Mouse (Mus musculus): Measurements from ENCODE around the gene Dpep1. TPM values are rescaled to one million over a fixed set of nuclear protein-coding genes. Genes with fewer than 3 reads are reported as not detected.

The Dpep1 gene
- polyA plus RNA-seq, 1 experiment from 2014 or later = not detected

GRCm38 (mm10) chr8:123235520-123236497 is 49.8 kb downstream of the Dpep1 start, which contains the start of gene Spata2l:
Gene Spata2l (minus strand): TSS chr8:123236233.
- H3K27me3 ChIP-seq (ENCODE audit: control insufficient read depth, insufficient read depth, low read length) = no peaks in the 10 kb centered on the region
- H3K4me2 ChIP-seq (ENCODE audit: low read depth, low read length) = peak within 1 kb of the TSS; percentile 52
- H3K4me1 ChIP-seq (ENCODE audit: control insufficient read depth, insufficient read depth, low read length) = peaks cover 3% of the 10 kb centered on the region; the same call in 1 of the 2 replicates
- ATAC-seq (ENCODE audit: low read depth) = peak; percentile 77
- H3K27ac ChIP-seq (ENCODE audit: low read depth, low read length) = no peak within 1 kb of the TSS
- H3K9me3 ChIP-seq (ENCODE audit: control insufficient read depth, low read length) = no peaks in the 10 kb centered on the region
- 1% methylated on average over 57 of the region's 57 CpGs for WGBS
- H3K9ac ChIP-seq (replicated peaks; ENCODE audit: low read depth, low read length) = peak within 1 kb of the TSS; percentile 35
- no peaks in the 10 kb centered on the region for H3K36me3 ChIP-seq (ENCODE audit: control insufficient read depth, insufficient read depth, low read length)
- H3K4me3 ChIP-seq (ENCODE audit: low read depth, low read length) = peak within 1 kb of the TSS; percentile 31

GRCm38 (mm10) chr8:123239398-123239797 is 53.4 kb downstream of the Dpep1 start:
- peaks cover 16% of the 10 kb centered on the region; the same call in 1 of the 2 replicates for H3K36me3 ChIP-seq (ENCODE audit: control insufficient read depth, insufficient read depth, low read length)
- no peak overlapping the region for H3K27ac ChIP-seq (ENCODE audit: low read depth, low read length)
- no peak overlapping the region for H3K4me2 ChIP-seq (ENCODE audit: low read depth, low read length)
- no peaks in the 10 kb centered on the region for H3K9me3 ChIP-seq (ENCODE audit: control insufficient read depth, low read length)
- peaks cover 3% of the 10 kb centered on the region; the same call in 1 of the 2 replicates for H3K4me1 ChIP-seq (ENCODE audit: control insufficient read depth, insufficient read depth, low read length)
- H3K4me3 ChIP-seq (ENCODE audit: low read depth, low read length) = no peak overlapping the region
- ATAC-seq (ENCODE audit: low read depth) = no peak
- 83% methylated on average over 10 of the region's 10 CpGs for WGBS
- no peaks in the 10 kb centered on the region for H3K27me3 ChIP-seq (ENCODE audit: control insufficient read depth, insufficient read depth, low read length)
- H3K9ac ChIP-seq (replicated peaks; ENCODE audit: low read depth, low read length) = no peak overlapping the region

GRCm38 (mm10) chr8:123242107-123242923 is 56.3 kb downstream of the Dpep1 start:
- ATAC-seq (ENCODE audit: low read depth) = no peak
- Histone ChIP-seq H3K4me3 (ENCODE audit: low read depth, low read length) (no peak overlapping the region), H3K4me2 (ENCODE audit: low read depth, low read length) (no peak overlapping the region), H3K9ac (replicated peaks; ENCODE audit: low read depth, low read length) (no peak overlapping the region), H3K36me3 (ENCODE audit: control insufficient read depth, insufficient read depth, low read length) (peaks cover 39% of the 10 kb centered on the region), H3K27me3 (ENCODE audit: control insufficient read depth, insufficient read depth, low read length) (no peaks in the 10 kb centered on the region), H3K27ac (ENCODE audit: low read depth, low read length) (no peak overlapping the region), H3K4me1 (ENCODE audit: control insufficient read depth, insufficient read depth, low read length) (no peaks in the 10 kb centered on the region), H3K9me3 (ENCODE audit: control insufficient read depth, low read length) (no peaks in the 10 kb centered on the region)
- WGBS = 83% methylated on average over 7 of the region's 7 CpGs

- peaks cover 46% of the 10 kb centered on the region for H3K36me3 ChIP-seq (ENCODE audit: control insufficient read depth, insufficient read depth, low read length)
- H3K4me2 ChIP-seq (ENCODE audit: low read depth, low read length) = no peak overlapping the region
Measured at GRCm38 (mm10) chr8:123243053-123243452, 57.0 kb downstream of the Dpep1 start.

GRCm38 (mm10) chr8:123244382-123244781 is 58.3 kb downstream of the Dpep1 start:
- Histone ChIP-seq H3K4me2 (ENCODE audit: low read depth, low read length) (no peak overlapping the region), H3K9ac (replicated peaks; ENCODE audit: low read depth, low read length) (no peak overlapping the region), H3K27ac (ENCODE audit: low read depth, low read length) (no peak overlapping the region), H3K36me3 (ENCODE audit: control insufficient read depth, insufficient read depth, low read length) (peaks cover 54% of the 10 kb centered on the region), H3K27me3 (ENCODE audit: control insufficient read depth, insufficient read depth, low read length) (no peaks in the 10 kb centered on the region), H3K4me3 (ENCODE audit: low read depth, low read length) (no peak overlapping the region), H3K4me1 (ENCODE audit: control insufficient read depth, insufficient read depth, low read length) (no peaks in the 10 kb centered on the region), H3K9me3 (ENCODE audit: control insufficient read depth, low read length) (no peaks in the 10 kb centered on the region)
- no peak for ATAC-seq (ENCODE audit: low read depth)
- WGBS = 90% methylated on average over 4 of the region's 4 CpGs

More at GRCm38 (mm10) chr8:123243053-123243452, 57.0 kb downstream of the Dpep1 start:
- Histone ChIP-seq H3K9ac (replicated peaks; ENCODE audit: low read depth, low read length) (no peak overlapping the region), H3K4me3 (ENCODE audit: low read depth, low read length) (no peak overlapping the region), H3K9me3 (ENCODE audit: control insufficient read depth, low read length) (no peaks in the 10 kb centered on the region), H3K27me3 (ENCODE audit: control insufficient read depth, insufficient read depth, low read length) (no peaks in the 10 kb centered on the region), H3K4me1 (ENCODE audit: control insufficient read depth, insufficient read depth, low read length) (no peaks in the 10 kb centered on the region), H3K27ac (ENCODE audit: low read depth, low read length) (no peak overlapping the region)
- 67% methylated on average over 10 of the region's 11 CpGs for WGBS
- no peak for ATAC-seq (ENCODE audit: low read depth)

- Histone ChIP-seq H3K27ac (ENCODE audit: low read depth, low read length) (no peak overlapping the region), H3K9me3 (ENCODE audit: control insufficient read depth, low read length) (no peaks in the 10 kb centered on the region), H3K9ac (replicated peaks; ENCODE audit: low read depth, low read length) (no peak overlapping the region), H3K4me1 (ENCODE audit: control insufficient read depth, insufficient read depth, low read length) (no peaks in the 10 kb centered on the region), H3K4me3 (ENCODE audit: low read depth, low read length) (no peak overlapping the region), H3K36me3 (ENCODE audit: control insufficient read depth, insufficient read depth, low read length) (peaks cover 62% of the 10 kb centered on the region), H3K27me3 (ENCODE audit: control insufficient read depth, insufficient read depth, low read length) (no peaks in the 10 kb centered on the region), H3K4me2 (ENCODE audit: low read depth, low read length) (no peak overlapping the region)
- WGBS = 89% methylated on average over 12 of the region's 12 CpGs
- ATAC-seq (ENCODE audit: low read depth) = no peak
Measured at GRCm38 (mm10) chr8:123245543-123245942, 59.5 kb downstream of the Dpep1 start.

- H3K27ac ChIP-seq (ENCODE audit: low read depth, low read length) = no peak overlapping the region
- H3K4me1 ChIP-seq (ENCODE audit: control insufficient read depth, insufficient read depth, low read length) = peaks cover 3% of the 10 kb centered on the region
- 94% methylated on average over 6 of the region's 6 CpGs for WGBS
- no peak overlapping the region for H3K4me3 ChIP-seq (ENCODE audit: low read depth, low read length)
- no peak overlapping the region for H3K9ac ChIP-seq (replicated peaks; ENCODE audit: low read depth, low read length)
- H3K9me3 ChIP-seq (ENCODE audit: control insufficient read depth, low read length) = no peaks in the 10 kb centered on the region
- H3K27me3 ChIP-seq (ENCODE audit: control insufficient read depth, insufficient read depth, low read length) = no peaks in the 10 kb centered on the region
- ATAC-seq (ENCODE audit: low read depth) = no peak
- H3K4me2 ChIP-seq (ENCODE audit: low read depth, low read length) = no peak overlapping the region
- H3K36me3 ChIP-seq (ENCODE audit: control insufficient read depth, insufficient read depth, low read length) = peaks cover 65% of the 10 kb centered on the region
Measured at GRCm38 (mm10) chr8:123247748-123248147, 61.7 kb downstream of the Dpep1 start.

GRCm38 (mm10) chr8:123248596-123248995 is 62.6 kb downstream of the Dpep1 start:
- H3K9ac ChIP-seq (replicated peaks; ENCODE audit: low read depth, low read length) = no peak overlapping the region
- 95% methylated on average over 8 of the region's 8 CpGs for WGBS
- H3K36me3 ChIP-seq (ENCODE audit: control insufficient read depth, insufficient read depth, low read length) = peaks cover 60% of the 10 kb centered on the region
- no peak overlapping the region for H3K4me2 ChIP-seq (ENCODE audit: low read depth, low read length)
- no peaks in the 10 kb centered on the region for H3K27me3 ChIP-seq (ENCODE audit: control insufficient read depth, insufficient read depth, low read length)
- peaks cover 8% of the 10 kb centered on the region for H3K4me1 ChIP-seq (ENCODE audit: control insufficient read depth, insufficient read depth, low read length)
- H3K27ac ChIP-seq (ENCODE audit: low read depth, low read length) = no peak overlapping the region
- ATAC-seq (ENCODE audit: low read depth) = no peak
- H3K4me3 ChIP-seq (ENCODE audit: low read depth, low read length) = no peak overlapping the region
- no peaks in the 10 kb centered on the region for H3K9me3 ChIP-seq (ENCODE audit: control insufficient read depth, low read length)
